Mouse (Mus musculus): Measurements from ENCODE around the gene Gm10959.

- TF ChIP-seq EP300 (IDR thresholded peaks at IDR 0.05) (no peak), CTCF (IDR thresholded peaks at IDR 0.05) (no peak)
These were observed 41.6 kb downstream of the Gm10959 start for GRCm38 (mm10) chr3:122877543-122877942.
